Mouse (Mus musculus): ENCODE measurements around the gene Krtap5-2. TPM values are rescaled to one million over a fixed set of nuclear protein-coding genes. Genes with fewer than 3 reads are reported as not detected.

The Krtap5-2 gene
- polyA plus RNA-seq (2017; shearing (Covaris generic)): not detected

DNA sequence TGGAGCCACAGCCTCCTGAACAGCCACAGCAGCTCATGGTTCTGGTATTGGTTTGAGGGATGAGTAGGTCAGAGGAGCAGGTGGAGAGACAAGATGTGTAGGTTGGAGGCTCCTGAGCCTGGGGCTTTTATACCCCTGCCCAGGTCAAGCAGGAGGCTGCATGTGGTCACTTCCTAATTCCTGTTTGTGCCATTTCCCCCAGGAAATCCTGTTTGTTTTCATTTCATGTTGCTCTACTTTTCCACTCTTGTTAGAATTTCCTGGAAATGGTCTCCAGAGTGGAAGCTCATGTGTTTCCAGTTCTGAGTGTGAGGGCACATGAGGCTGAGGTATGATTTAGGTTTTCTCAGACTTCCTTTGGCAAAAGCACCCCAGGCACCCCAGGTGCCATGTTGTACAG is at the start of gene Krtap5-2:
Gene Krtap5-2, minus strand, starts transcription at position 101 of the 400 bp plus-strand sequence.

DNA sequence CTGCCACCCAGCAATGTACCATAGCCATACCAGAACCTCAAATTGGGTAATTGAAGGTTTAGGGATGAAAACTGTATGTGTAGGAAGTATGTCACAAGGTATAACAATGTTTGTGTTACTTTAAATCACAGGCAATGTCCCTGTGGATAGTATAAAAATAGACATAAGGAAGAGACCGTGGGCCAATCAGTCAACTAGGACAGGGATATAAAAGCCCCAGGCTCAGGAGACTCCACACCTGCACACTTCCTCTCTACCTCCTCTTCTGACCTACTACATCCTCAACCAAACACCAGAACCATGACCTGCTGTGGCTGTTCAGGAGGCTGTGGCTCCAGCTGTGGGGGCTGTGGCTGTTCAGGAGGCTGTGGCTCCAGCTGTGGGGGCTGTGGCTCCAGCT is 35.8 kb upstream of the Krtap5-2 start, which contains the start of gene Gm7579:
Gene Gm7579, plus strand, starts transcription at position 301 of the 400 bp plus-strand sequence.

GRCm38 (mm10) chr7:142201064-142201463 is 25.3 kb upstream of the Krtap5-2 start, which contains the start of gene Krtap5-3:
TSS of gene Krtap5-3 (plus strand) at chr7:142201364.

DNA sequence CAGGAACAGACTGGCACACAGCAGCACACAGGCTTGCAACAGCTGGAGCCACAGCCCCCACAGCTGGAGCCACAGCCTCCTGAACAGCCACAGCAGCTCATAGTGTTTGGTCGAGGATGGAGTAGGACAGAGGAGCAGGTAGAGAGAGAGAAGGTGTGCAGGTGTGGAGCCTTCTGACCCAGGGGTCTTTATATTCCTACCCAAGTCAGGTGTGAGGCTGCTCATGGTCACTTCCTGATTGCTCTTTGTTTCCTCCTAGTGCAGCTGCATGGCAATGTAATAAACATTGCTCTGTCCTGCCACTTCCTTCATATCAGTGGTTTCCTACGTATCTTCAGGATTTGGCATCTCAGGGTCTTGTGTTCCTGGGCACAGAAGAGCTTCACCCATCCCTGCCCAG is 14.5 kb upstream of the Krtap5-2 start, which contains the start of gene Gm10153:
Gene Gm10153, minus strand, starts transcription at position 101 of the 400 bp plus-strand sequence.

DNA sequence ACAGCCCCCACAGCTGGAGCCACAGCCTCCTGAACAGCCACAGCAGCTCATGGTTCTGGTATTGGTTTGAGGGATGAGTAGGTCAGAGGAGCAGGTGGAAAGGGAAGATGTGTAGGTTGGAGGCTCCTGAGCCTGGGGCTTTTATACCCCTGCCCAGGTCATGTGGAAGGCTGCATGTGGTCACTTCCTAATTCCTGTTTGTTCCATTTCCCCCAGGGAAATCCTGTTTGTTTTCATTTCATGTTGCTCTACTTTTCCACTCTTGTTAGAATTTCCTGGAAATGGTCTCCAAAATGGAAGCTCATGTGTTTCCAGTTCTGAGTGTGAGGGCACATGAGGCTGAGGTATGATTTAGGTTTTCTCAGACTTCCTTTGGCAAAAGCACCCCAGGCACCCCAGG is 10.2 kb downstream of the Krtap5-2 start, which contains the start of gene Gm4553:
Gene Gm4553, minus strand, starts transcription at position 101 of the 400 bp plus-strand sequence.

GRCm38 (mm10) chr7:142157013-142157412 is 18.8 kb downstream of the Krtap5-2 start, which contains the start of gene Gm29735:
TSS of gene Gm29735 (minus strand) at chr7:142157113.

DNA sequence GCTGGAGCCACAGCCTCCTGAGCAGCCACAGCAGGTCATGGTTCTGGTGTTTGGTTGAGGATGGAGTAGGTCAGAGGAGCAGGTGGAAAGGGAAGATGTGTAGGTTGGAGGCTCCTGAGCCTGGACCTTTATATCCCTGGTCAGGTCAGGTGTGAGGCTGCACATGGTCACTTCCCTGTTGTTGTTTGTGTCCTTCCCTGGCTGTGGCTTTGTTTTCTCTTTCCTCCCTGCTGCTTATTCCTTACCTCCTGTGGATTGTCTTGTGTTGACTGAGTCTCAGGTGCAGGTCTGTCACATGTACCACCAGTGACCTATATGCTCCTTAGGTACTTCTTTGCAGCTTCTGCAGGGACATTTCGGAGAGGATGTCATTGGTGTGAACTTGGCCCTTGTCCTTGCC is 31.3 kb downstream of the Krtap5-2 start, which contains the start of gene Gm45337:
Gene Gm45337, minus strand, starts transcription at position 101 of the 400 bp plus-strand sequence.

DNA sequence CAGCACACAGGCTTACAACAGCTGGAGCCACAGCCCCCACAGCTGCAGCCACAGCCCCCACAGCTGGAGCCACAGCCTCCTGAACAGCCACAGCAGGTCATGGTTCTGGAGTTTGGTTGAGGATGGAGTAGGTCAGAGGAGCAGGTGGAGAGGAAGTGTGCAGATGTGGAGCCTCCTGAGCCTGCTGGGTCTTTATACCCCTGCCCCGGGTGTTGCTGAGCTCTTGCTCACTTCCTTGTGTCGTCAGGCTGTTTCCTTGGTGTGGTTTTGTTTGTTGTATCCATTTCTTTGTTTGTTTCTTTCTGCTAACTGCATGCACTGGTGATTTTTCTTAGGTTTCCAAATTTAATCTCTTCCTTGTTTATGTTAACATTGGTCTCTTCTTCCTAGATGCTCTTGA is 39.9 kb downstream of the Krtap5-2 start, which contains the start of gene Gm39115:
Gene Gm39115, minus strand, starts transcription at position 101 of the 400 bp plus-strand sequence.

Other genes starting within 250 kb of the Krtap5-2 start
- gene Brsk2, start 226.3 kb downstream of the Krtap5-2 start, polyA plus RNA-seq (2017; shearing (Covaris generic)): 0.50 TPM
- gene Mob2, start 114.9 kb downstream of the Krtap5-2 start, polyA plus RNA-seq (2017; shearing (Covaris generic)): 76.0 TPM
- not detected for gene Dusp8, start 80.2 kb downstream of the Krtap5-2 start, polyA plus RNA-seq (2017; shearing (Covaris generic))
- not detected for gene Gm45618, start 55.3 kb downstream of the Krtap5-2 start, polyA plus RNA-seq (2017; shearing (Covaris generic))
- not detected for gene Gm39115, start 40.0 kb downstream of the Krtap5-2 start, polyA plus RNA-seq (2017; shearing (Covaris generic))
- gene Gm45337, start 31.4 kb downstream of the Krtap5-2 start, polyA plus RNA-seq (2017; shearing (Covaris generic)): not detected
- gene Gm29735, start 18.9 kb downstream of the Krtap5-2 start, polyA plus RNA-seq (2017; shearing (Covaris generic)): not detected
- not detected for gene Gm4553, start 10.3 kb downstream of the Krtap5-2 start, polyA plus RNA-seq (2017; shearing (Covaris generic))
- not detected for gene Gm10153, start 14.4 kb upstream of the Krtap5-2 start, polyA plus RNA-seq (2017; shearing (Covaris generic))
- not detected for gene Krtap5-3, start 25.4 kb upstream of the Krtap5-2 start, polyA plus RNA-seq (2017; shearing (Covaris generic))
- not detected for gene Gm7579, start 35.9 kb upstream of the Krtap5-2 start, polyA plus RNA-seq (2017; shearing (Covaris generic))
- not detected for gene Krtap5-5, start 54.0 kb upstream of the Krtap5-2 start, polyA plus RNA-seq (2017; shearing (Covaris generic))
- not detected for gene Gm40460, start 65.1 kb upstream of the Krtap5-2 start, polyA plus RNA-seq (2017; shearing (Covaris generic))
- not detected for gene Gm2431, start 82.3 kb upstream of the Krtap5-2 start, polyA plus RNA-seq (2017; shearing (Covaris generic))
- gene Gm4559, start 98.4 kb upstream of the Krtap5-2 start, polyA plus RNA-seq (2017; shearing (Covaris generic)): not detected
- gene Krtap5-1, start 121.1 kb upstream of the Krtap5-2 start, polyA plus RNA-seq (2017; shearing (Covaris generic)): not detected
- gene Krtap5-4, start 127.5 kb upstream of the Krtap5-2 start, polyA plus RNA-seq (2017; shearing (Covaris generic)): not detected
- gene Ifitm10, start 197.7 kb upstream of the Krtap5-2 start, polyA plus RNA-seq (2017; shearing (Covaris generic)): 4.5 TPM
- gene Gm49369, start 206.7 kb upstream of the Krtap5-2 start, polyA plus RNA-seq (2017; shearing (Covaris generic)): not detected
- gene Ctsd, start 212.0 kb upstream of the Krtap5-2 start, polyA plus RNA-seq (2017; shearing (Covaris generic)): 352 TPM

All from CD4-positive, CD25-positive, alpha-beta regulatory T cell (primary cell).